21 mouse cellular contexts compared by ENCODE assay signal in the genomic region with DNA sequence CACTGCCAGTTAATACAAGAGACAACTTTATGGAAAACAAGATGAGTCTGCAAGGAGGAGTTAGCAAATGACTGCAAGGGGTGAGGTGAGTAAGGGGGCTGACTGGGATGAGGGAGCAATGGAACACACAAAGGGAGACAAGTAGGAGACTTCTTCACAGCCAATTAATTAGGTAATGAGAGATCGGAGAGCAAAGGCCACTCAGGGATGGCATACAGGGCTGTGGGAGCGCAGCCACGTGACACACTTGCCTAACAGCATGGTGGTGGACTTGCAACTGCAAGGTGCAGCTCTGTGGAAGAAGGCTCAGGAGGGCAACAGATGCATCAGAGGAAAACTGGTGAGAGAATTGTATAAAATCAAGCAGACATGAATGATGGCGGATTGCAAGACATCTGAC.
"Had no signal": no experiment of that assay in that cellular context is flagged by ENCODE, and none has a peak within 500 bp of the region (broad histone marks: within the 10 kb centered on the region; RNA-seq: fewer than 3 reads in every experiment).

No protein-coding gene starts in this region.

- H3K27ac ChIP-seq: layer of hippocampus, adult 2 months; left cerebral cortex, adult 2 months; liver, embryonic 14.5 days; macrophage; midbrain, embryonic 12.5 days; neural tube, embryonic 13.5 days; stomach, postnatal 0 days had no signal

- H3K4me1 ChIP-seq: midbrain, embryonic 12.5 days; neural tube, embryonic 13.5 days had no signal

- H3K27me3 ChIP-seq: midbrain, embryonic 12.5 days; neural tube, embryonic 13.5 days had no signal

- H3K4me3 ChIP-seq: layer of hippocampus, adult 2 months; left cerebral cortex, adult 2 months; midbrain, embryonic 12.5 days; myocyte; neural tube, embryonic 13.5 days had no signal

- DNase-seq: layer of hippocampus, adult 9-11 months; layer of hippocampus, postnatal 36 days; liver, postnatal 0 days; lung, embryonic 14.5 days; retina, postnatal 1 day; right cerebral cortex, postnatal 4 days; thymus, adult 2 months; thymus, postnatal 14 days; thymus, postnatal 4 days had no signal

- H3K36me3 ChIP-seq: midbrain, embryonic 12.5 days had no signal

- H3K9ac ChIP-seq: liver, embryonic 14.5 days; liver, postnatal 0 days; lung, embryonic 14.5 days; midbrain, embryonic 12.5 days; neural tube, embryonic 13.5 days had no signal

- H3K4me2 ChIP-seq: lung, embryonic 14.5 days; midbrain, embryonic 12.5 days; neural tube, embryonic 13.5 days had no signal

- H3K9me3 ChIP-seq: midbrain, embryonic 12.5 days; neural tube, embryonic 13.5 days had no signal

- ATAC-seq: hindbrain, embryonic 16.5 days; intestine, embryonic 16.5 days; liver, postnatal 0 days; lung, postnatal 0 days; midbrain, embryonic 16.5 days had no signal
